8 mouse cellular contexts compared by ENCODE assay signal in genomic region chr9:96118216-96118615, GRCm38 (mm10). TPM values are rescaled to one million over a fixed set of nuclear protein-coding genes. Genes with fewer than 3 reads are reported as not detected.
DNase-seq lines count a peak whose midpoint lies in the region; ATAC-seq and TF ChIP-seq lines count a peak whose summit lies in the region.

No protein-coding gene starts in this region.

- H3K9me3 ChIP-seq in hindbrain, embryonic 15.5 days = no peaks in the 10 kb centered on the region
- H3K9me3 ChIP-seq in midbrain, embryonic 15.5 days = no peaks in the 10 kb centered on the region

- DNase-seq in kidney, adult 2 months = peak; percentile 7
- DNase-seq in kidney, adult 8-10 months = no peak
- peak; percentile 51 for DNase-seq in MN1 (ENCODE audit: low spot score)
- DNase-seq in ovary, adult 18-20 months (ENCODE audit: low spot score) = no peak
- DNase-seq in ovary, postnatal 36 days (ENCODE audit: low spot score) = no peak
- DNase-seq in lung, postnatal 36 days = no peak

- H3K4me3 ChIP-seq in kidney, adult 2 months (ENCODE audit: insufficient read depth, low read depth, low read length) = no peak overlapping the region
- H3K4me3 ChIP-seq in hindbrain, embryonic 15.5 days = peak overlapping the region; percentile 79; the same call in 1 of the 2 replicates
- no peak overlapping the region for H3K4me3 ChIP-seq in midbrain, embryonic 15.5 days

- no peaks in the 10 kb centered on the region for H3K27me3 ChIP-seq in kidney, adult 2 months (replicated peaks; ENCODE audit: control insufficient read depth, insufficient read depth, low read length)
- H3K27me3 ChIP-seq in hindbrain, embryonic 15.5 days = no peaks in the 10 kb centered on the region
- no peaks in the 10 kb centered on the region for H3K27me3 ChIP-seq in midbrain, embryonic 15.5 days (replicated peaks)

- TF ChIP-seq POLR2A in kidney, adult 2 months (IDR thresholded peaks at IDR 0.05; ENCODE audit: low read depth, low read length) = no peak

- 38% methylated on average over 4 of the region's 4 CpGs for WGBS in kidney, adult 2 months
- WGBS in hindbrain, embryonic 15.5 days = 72% methylated on average over 4 of the region's 4 CpGs
- 86% methylated on average over 4 of the region's 4 CpGs for WGBS in midbrain, embryonic 15.5 days

- no peak overlapping the region for H3K9ac ChIP-seq in hindbrain, embryonic 15.5 days
- H3K9ac ChIP-seq in midbrain, embryonic 15.5 days = no peak overlapping the region

- TF ChIP-seq CTCF in kidney, adult 2 months (conservative IDR thresholded peaks at IDR 0.05; ENCODE audit: insufficient read depth, insufficient read length, low read depth, low read length) = no peak

- H3K4me2 ChIP-seq in hindbrain, embryonic 15.5 days = peak overlapping the region; percentile 77
- H3K4me2 ChIP-seq in midbrain, embryonic 15.5 days = peak overlapping the region; percentile 74; the same call in 1 of the 2 replicates

- H3K27ac ChIP-seq in kidney, adult 2 months (ENCODE audit: insufficient read depth, low read depth, low read length) = 0 out of 2 replicates have a peak overlapping the region, but pooled peaks have one; percentile 19
- H3K27ac ChIP-seq in hindbrain, embryonic 15.5 days (replicated peaks) = no peak overlapping the region
- H3K27ac ChIP-seq in midbrain, embryonic 15.5 days = no peak overlapping the region

- ATAC-seq in hindbrain, embryonic 15.5 days (ENCODE audit: low FRiP score, low read depth) = no peak
- ATAC-seq in midbrain, embryonic 15.5 days (replicated peaks) = no peak

- no peaks in the 10 kb centered on the region for H3K36me3 ChIP-seq in kidney, adult 2 months (ENCODE audit: control insufficient read depth, insufficient read depth, low read length)
- no peaks in the 10 kb centered on the region for H3K36me3 ChIP-seq in hindbrain, embryonic 15.5 days
- no peaks in the 10 kb centered on the region for H3K36me3 ChIP-seq in midbrain, embryonic 15.5 days (replicated peaks)

- H3K4me1 ChIP-seq in kidney, adult 2 months (ENCODE audit: control insufficient read depth, insufficient read depth, low read length) = peaks cover 7% of the 10 kb centered on the region; the same call in 1 of the 2 replicates
- no peaks in the 10 kb centered on the region for H3K4me1 ChIP-seq in hindbrain, embryonic 15.5 days (replicated peaks)
- 0 out of 2 replicates have a peak, but pooled peaks cover 2% of the 10 kb centered on the region for H3K4me1 ChIP-seq in midbrain, embryonic 15.5 days

RNA-seq across cellular contexts. Expression of gene Gk5, which starts 0.9 kb away (rescaled TPM):
- 6.7 and 6.9 TPM in 2 replicates for polyA plus RNA-seq in kidney, adult 2 months (2012; rRNA removed)
- polyA plus RNA-seq in hindbrain, embryonic 15.5 days (2015; fragmentation: Nextera tagmentation; extraction: Ambion mirVana) = 3.0 and 3.2 TPM in 2 replicates
- polyA plus RNA-seq in midbrain, embryonic 15.5 days (2015; fragmentation: Nextera tagmentation; extraction: Ambion mirVana) = 2.4 and 2.7 TPM in 2 replicates

Comparison
In these comparisons a context has a peak if more than half of its experiments do, and no peak if none do; other contexts are left out.
1. DNase-seq: peak in kidney, adult 2 months (single experiment) and MN1 (single experiment); none in kidney, adult 8-10 months (0 of 2), ovary, adult 18-20 months (single experiment), ovary, postnatal 36 days (single experiment) and lung, postnatal 36 days (single experiment).